17 mouse cellular contexts compared by ENCODE assay signal in the genomic region with DNA sequence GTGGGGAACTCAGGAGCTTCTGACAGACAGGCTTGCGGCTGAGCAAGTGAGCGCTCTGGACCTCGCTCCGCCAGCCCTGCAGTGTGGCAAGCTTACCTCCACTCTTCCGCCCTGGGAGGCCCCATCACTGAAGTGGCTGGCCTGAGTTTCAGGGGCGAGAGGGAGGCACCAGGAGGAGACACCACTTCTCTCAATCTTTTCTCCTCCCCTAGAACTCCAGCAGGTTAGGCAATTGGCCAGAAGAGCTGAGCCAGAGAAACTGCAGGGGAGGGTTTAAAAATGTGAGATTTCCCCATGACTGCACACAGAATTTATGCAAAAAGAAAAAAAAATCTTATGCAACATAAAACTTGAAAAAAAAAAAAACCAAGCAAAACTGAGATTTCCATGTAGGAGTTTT. TPM values are rescaled to one million over a fixed set of nuclear protein-coding genes. Genes with fewer than 3 reads are reported as not detected.
DNase-seq lines count a peak whose midpoint lies in the region; ATAC-seq and TF ChIP-seq lines count a peak whose summit lies in the region.
"Had no signal": no experiment of that assay in that cellular context is flagged by ENCODE, and none has a peak within 500 bp of the region (broad histone marks: within the 10 kb centered on the region; RNA-seq: fewer than 3 reads in every experiment).

No protein-coding gene starts in this region.

- H3K4me3 ChIP-seq in intestine, embryonic 15.5 days (replicated peaks), result no peak overlapping the region
- H3K4me3 ChIP-seq in intestine, postnatal 0 days (ENCODE audit: low read depth, low read length), result no peak overlapping the region
- H3K4me3 ChIP-seq: limb, embryonic 12.5 days; neural tube, embryonic 12.5 days had no signal

- peak; percentile 28 for DNase-seq in adrenal gland, postnatal 14 days
- no peak for DNase-seq in adrenal gland, adult 2 months
- DNase-seq in right cerebral cortex, adult 2 months (ENCODE audit: low spot score in 2 of 2), result peak; percentile 35 to 43
- no peak for DNase-seq in right cerebral cortex, postnatal 14 days
- DNase-seq in embryo, embryonic 10 days (ENCODE audit: low spot score), result no peak
- DNase-seq in adrenal gland, postnatal 4 days (ENCODE audit: low spot score in 2 of 2), result no peak
- DNase-seq: gastrocnemius, postnatal 14 days; thymus, adult 2 months had no signal

- H3K27me3 ChIP-seq in intestine, embryonic 15.5 days (replicated peaks), result no peaks in the 10 kb centered on the region
- no peaks in the 10 kb centered on the region for H3K27me3 ChIP-seq in intestine, postnatal 0 days (replicated peaks; ENCODE audit: control insufficient read depth, insufficient read depth, low read length)
- H3K27me3 ChIP-seq: limb, embryonic 12.5 days; neural tube, embryonic 12.5 days had no signal

- peaks cover 66% of the 10 kb centered on the region for H3K36me3 ChIP-seq in intestine, embryonic 15.5 days
- peaks cover 98% of the 10 kb centered on the region for H3K36me3 ChIP-seq in intestine, postnatal 0 days (ENCODE audit: control insufficient read depth, insufficient read depth)

- peak; percentile 51; the same call in 1 of the 2 replicates for ATAC-seq in intestine, embryonic 15.5 days
- ATAC-seq in intestine, postnatal 0 days, result no peak
- ATAC-seq: intestine, embryonic 16.5 days had no signal

- H3K4me1 ChIP-seq in intestine, embryonic 15.5 days (replicated peaks), result no peaks in the 10 kb centered on the region
- no peaks in the 10 kb centered on the region for H3K4me1 ChIP-seq in intestine, postnatal 0 days (replicated peaks; ENCODE audit: control insufficient read depth, insufficient read depth, low read length)
- H3K4me1 ChIP-seq: limb, embryonic 12.5 days; neural tube, embryonic 12.5 days had no signal

- WGBS in intestine, embryonic 15.5 days, result 83% methylated on average over 6 of the region's 6 CpGs
- 75% methylated on average over 6 of the region's 6 CpGs for WGBS in intestine, postnatal 0 days

- no peak overlapping the region for H3K4me2 ChIP-seq in intestine, embryonic 15.5 days (replicated peaks)
- no peak overlapping the region for H3K4me2 ChIP-seq in intestine, postnatal 0 days (replicated peaks; ENCODE audit: low read depth)
- H3K4me2 ChIP-seq: limb, embryonic 12.5 days; neural tube, embryonic 12.5 days had no signal

- H3K27ac ChIP-seq in intestine, embryonic 15.5 days, result no peak overlapping the region
- H3K27ac ChIP-seq in intestine, postnatal 0 days (ENCODE audit: low read depth, low read length), result no peak overlapping the region
- H3K27ac ChIP-seq: limb, embryonic 12.5 days; neural tube, embryonic 12.5 days had no signal

- no peaks in the 10 kb centered on the region for H3K9me3 ChIP-seq in intestine, embryonic 15.5 days
- H3K9me3 ChIP-seq in intestine, postnatal 0 days (ENCODE audit: control insufficient read depth), result no peaks in the 10 kb centered on the region
- H3K9me3 ChIP-seq: limb, embryonic 12.5 days; neural tube, embryonic 12.5 days had no signal

- TF ChIP-seq CTCF in intestine, postnatal 0 days (IDR thresholded peaks at IDR 0.05; ENCODE audit: low read depth), result no peak

- no peak overlapping the region for H3K9ac ChIP-seq in intestine, embryonic 15.5 days
- no peak overlapping the region for H3K9ac ChIP-seq in intestine, postnatal 0 days (ENCODE audit: low read depth, low read length)
- H3K9ac ChIP-seq: limb, embryonic 12.5 days; neural tube, embryonic 12.5 days had no signal

RNA-seq across cellular contexts. Expression of gene Gm49354, which starts 19.0 kb away (rescaled TPM):
- total RNA-seq in adrenal gland, postnatal 14 days (2021), result not detected in 2 replicates
- not detected for total RNA-seq in adrenal gland, adult 2 months (2021)
- polyA plus RNA-seq in adrenal gland, adult 2 months (2012; rRNA removed), result not detected in 2 replicates
- polyA plus RNA-seq in intestine, embryonic 15.5 days (2015; fragmentation: Nextera tagmentation; extraction: Ambion mirVana), result not detected in 2 replicates
- polyA plus RNA-seq in intestine, postnatal 0 days (2015; fragmentation: Nextera tagmentation; extraction: Ambion mirVana), result not detected in 2 replicates
- not detected for total RNA-seq in adrenal gland, postnatal 4 days (2021)
- total RNA-seq: adrenal gland, adult 18-20 months; ES-E14; gastrocnemius, postnatal 14 days; megakaryocyte progenitor cell, adult 5-6 weeks had no signal
- polyA plus RNA-seq: heart, embryonic 16.5 days; intestine, embryonic 16.5 days; limb, embryonic 12.5 days; neural tube, embryonic 12.5 days; thymus, adult 2 months had no signal

RNA-seq across cellular contexts. Expression of gene Tut7, which starts 21.9 kb away (rescaled TPM):
- total RNA-seq in adrenal gland, postnatal 14 days (2021), result 67.8 and 79.4 TPM in 2 replicates
- total RNA-seq in adrenal gland, adult 2 months (2021), result 10 to 100 TPM; 60.9 to 79.3 TPM
- polyA plus RNA-seq in adrenal gland, adult 2 months (2012; rRNA removed), result 14.8 and 16.4 TPM in 2 replicates
- 41.7 and 43.6 TPM in 2 replicates for polyA plus RNA-seq in intestine, embryonic 15.5 days (2015; fragmentation: Nextera tagmentation; extraction: Ambion mirVana)
- 50.1 and 55.4 TPM in 2 replicates for polyA plus RNA-seq in intestine, postnatal 0 days (2015; fragmentation: Nextera tagmentation; extraction: Ambion mirVana)
- 10 to 100 TPM; 78.2 to 91.7 TPM for total RNA-seq in adrenal gland, postnatal 4 days (2021)

RNA-seq across cellular contexts. Expression of gene Isca1, which starts 31.4 kb away (rescaled TPM):
- 136 and 140 TPM in 2 replicates for total RNA-seq in adrenal gland, postnatal 14 days (2021)
- 100 to 1,000 TPM; 104 to 107 TPM for total RNA-seq in adrenal gland, adult 2 months (2021)
- polyA plus RNA-seq in adrenal gland, adult 2 months (2012; rRNA removed), result 59.3 and 60.1 TPM in 2 replicates
- 114 and 117 TPM in 2 replicates for polyA plus RNA-seq in intestine, embryonic 15.5 days (2015; fragmentation: Nextera tagmentation; extraction: Ambion mirVana)
- polyA plus RNA-seq in intestine, postnatal 0 days (2015; fragmentation: Nextera tagmentation; extraction: Ambion mirVana), result 81.4 and 84.5 TPM in 2 replicates
- 10 to 100 TPM; 79.6 to 83.9 TPM for total RNA-seq in adrenal gland, postnatal 4 days (2021)

RNA-seq across cellular contexts. Expression of gene 1700014D04Rik, which starts 54.4 kb away (rescaled TPM):
- not detected in 2 replicates for total RNA-seq in adrenal gland, postnatal 14 days (2021)
- not detected for total RNA-seq in adrenal gland, adult 2 months (2021)
- 0.03 TPM in 1 of 2 replicates, not detected in the other for polyA plus RNA-seq in adrenal gland, adult 2 months (2012; rRNA removed)
- not detected in 2 replicates for polyA plus RNA-seq in intestine, embryonic 15.5 days (2015; fragmentation: Nextera tagmentation; extraction: Ambion mirVana)
- polyA plus RNA-seq in intestine, postnatal 0 days (2015; fragmentation: Nextera tagmentation; extraction: Ambion mirVana), result not detected in 2 replicates
- under 1 TPM in 1 of 2 experiments, not detected in 1; 0.81 TPM for total RNA-seq in adrenal gland, postnatal 4 days (2021)
- total RNA-seq: adrenal gland, adult 18-20 months; gastrocnemius, postnatal 14 days; megakaryocyte progenitor cell, adult 5-6 weeks had no signal
- polyA plus RNA-seq: heart, embryonic 16.5 days; intestine, embryonic 16.5 days had no signal

Comparison
In these comparisons a context has a peak if more than half of its experiments do, and no peak if none do; other contexts are left out.
1. DNase-seq: peak in adrenal gland, postnatal 14 days (single experiment) and right cerebral cortex, adult 2 months (2 of 2); none in adrenal gland, adult 2 months (single experiment), right cerebral cortex, postnatal 14 days (single experiment), embryo, embryonic 10 days (single experiment) and adrenal gland, postnatal 4 days (0 of 2).